Mouse (Mus musculus) left cerebral cortex, postnatal 36 days (tissue): ENCODE measurements around the gene Tspan32. TPM values are rescaled to one million over a fixed set of nuclear protein-coding genes. Genes with fewer than 3 reads are reported as not detected.

Source experiments
- DNase-seq, 2 experiments: peaks; one replicate each; pipeline ENCODE4 v3.0.0; 2021 to 2022; ENCODE audit warnings: low spot score in 2 of 2, mixed read lengths in 1 of 2
- intact Hi-C: fragments of 180-260 bp; cut with DNase I; formaldehyde crosslinking; loops from one replicate; pipeline ENCODE4 v1.15.1; 2025
- total RNA-seq, 2 experiments: library from RNA; stranded (reverse); gene quantifications; 2 replicates each; pipeline ENCODE4 v1.2.3; 2021

Tspan32 gene
- total RNA-seq, 2 experiments from 2014 or later, result 0.20 to 0.39 TPM

GRCm38 (mm10) chr7:143023499-143023898 is 18.7 kb downstream of the Tspan32 start:
- intact Hi-C loops, result no loop called here
- DNase-seq, result no peak

GRCm38 (mm10) chr7:143024293-143024692 is 19.4 kb downstream of the Tspan32 start:
- DNase-seq, result no peak
- intact Hi-C loops, result no loop called here

GRCm38 (mm10) chr7:143025496-143025895 is 20.6 kb downstream of the Tspan32 start:
- intact Hi-C loops, result no loop called here
- no peak for DNase-seq

GRCm38 (mm10) chr7:143027196-143027595 is 22.4 kb downstream of the Tspan32 start:
- intact Hi-C loops, result no loop called here
- no peak for DNase-seq

- intact Hi-C loops, result no loop called here
- DNase-seq, result no peak
Observed at GRCm38 (mm10) chr7:143031816-143032215, 27.0 kb downstream of the Tspan32 start.

GRCm38 (mm10) chr7:143033581-143033980 is 28.7 kb downstream of the Tspan32 start:
- intact Hi-C loops, result no loop called here
- DNase-seq, result no peak

GRCm38 (mm10) chr7:143034112-143034511 is 29.3 kb downstream of the Tspan32 start:
- intact Hi-C loops, result no loop called here
- no peak for DNase-seq

- DNase-seq, result no peak
- intact Hi-C loops, result no loop called here
Observed at GRCm38 (mm10) chr7:143034519-143035450, 29.9 kb downstream of the Tspan32 start.

- no peak for DNase-seq
- intact Hi-C loops, result no loop called here
Observed at GRCm38 (mm10) chr7:143036787-143037186, 31.9 kb downstream of the Tspan32 start.

GRCm38 (mm10) chr7:143037306-143037705 is 32.5 kb downstream of the Tspan32 start:
- intact Hi-C loops, result no loop called here
- no peak for DNase-seq

- intact Hi-C loops, result no loop called here
- no peak for DNase-seq
Observed at GRCm38 (mm10) chr7:143038174-143038931, 33.5 kb downstream of the Tspan32 start.

GRCm38 (mm10) chr7:143040561-143040960 is 35.7 kb downstream of the Tspan32 start:
- intact Hi-C loops, result no loop called here
- DNase-seq, result no peak

GRCm38 (mm10) chr7:143041138-143041822 is 36.4 kb downstream of the Tspan32 start:
- no peak for DNase-seq
- intact Hi-C loops, result no loop called here

- no peak for DNase-seq
- intact Hi-C loops, result no loop called here
Observed at GRCm38 (mm10) chr7:143042089-143042488, 37.2 kb downstream of the Tspan32 start.

- intact Hi-C loops, result no loop called here
Observed at GRCm38 (mm10) chr7:143042897-143043300, 38.1 kb downstream of the Tspan32 start.

GRCm38 (mm10) chr7:143044049-143044825 is 39.4 kb downstream of the Tspan32 start:
- no peak for DNase-seq

More at GRCm38 (mm10) chr7:143042897-143043300, 38.1 kb downstream of the Tspan32 start:
- DNase-seq, result no peak

GRCm38 (mm10) chr7:143044826-143045206 is 40.0 kb downstream of the Tspan32 start:
- no peak for DNase-seq
- intact Hi-C loops, result no loop called here

More at GRCm38 (mm10) chr7:143044049-143044825, 39.4 kb downstream of the Tspan32 start:
- intact Hi-C loops, result no loop called here

GRCm38 (mm10) chr7:143046358-143046757 is 41.5 kb downstream of the Tspan32 start:
- DNase-seq, result no peak
- intact Hi-C loops, result no loop called here

- intact Hi-C loops, result no loop called here
- no peak for DNase-seq
Observed at GRCm38 (mm10) chr7:143049331-143049730, 44.5 kb downstream of the Tspan32 start.
